Mouse (Mus musculus): Measurements from ENCODE around the gene Clasp1. TPM values are rescaled to one million over a fixed set of nuclear protein-coding genes. Genes with fewer than 3 reads are reported as not detected.

The Clasp1 gene
- total and polyA plus RNA-seq, 2 experiments from 2014 or later, result 63.2 to 126 TPM

DNA sequence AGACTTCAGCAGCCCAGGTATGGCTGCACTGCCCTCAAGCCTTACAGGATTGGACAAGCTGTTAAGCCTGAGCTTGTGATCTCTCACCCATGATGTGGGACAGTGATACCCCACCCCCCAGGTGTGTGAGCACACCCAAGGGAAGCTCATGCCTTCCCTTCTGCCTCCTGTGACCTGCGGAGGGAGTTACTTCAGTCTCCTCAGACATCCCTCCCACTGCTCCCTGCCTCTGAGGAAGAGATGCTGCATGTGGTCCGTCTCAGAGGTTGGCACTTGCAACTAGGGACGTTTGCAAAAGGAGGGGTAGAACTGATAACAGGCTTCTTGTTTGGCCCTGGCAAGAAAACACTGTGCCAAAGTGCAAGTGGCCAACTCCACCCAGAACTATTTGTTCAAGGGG is 234.0 kb downstream of the Clasp1 start:
- DNase-seq (ENCODE audit: low spot score) (no peak), ATAC-seq (no peak)
- H3K27me3 ChIP-seq (ENCODE audit: insufficient read depth, low read length), result no peaks in the 10 kb centered on the region
- no peaks in the 10 kb centered on the region for H3K9me3 ChIP-seq (ENCODE audit: low read length)
- no peak overlapping the region for H3K9ac ChIP-seq (replicated peaks; ENCODE audit: low read length)
- WGBS, result 54% methylated on average over 3 of the region's 3 CpGs
- no peak overlapping the region for H3K4me2 ChIP-seq (ENCODE audit: low read depth, low read length)
- H3K36me3 ChIP-seq (ENCODE audit: insufficient read depth, low read length), result no peaks in the 10 kb centered on the region
- H3K4me1 ChIP-seq (ENCODE audit: insufficient read depth, low read length), result no peaks in the 10 kb centered on the region
- no peak for TF ChIP-seq CTCF (IDR thresholded peaks at IDR 0.05; ENCODE audit: low read depth)
- H3K27ac ChIP-seq, result no peak overlapping the region
- no peak overlapping the region for H3K4me3 ChIP-seq (ENCODE audit: low read length)

DNA sequence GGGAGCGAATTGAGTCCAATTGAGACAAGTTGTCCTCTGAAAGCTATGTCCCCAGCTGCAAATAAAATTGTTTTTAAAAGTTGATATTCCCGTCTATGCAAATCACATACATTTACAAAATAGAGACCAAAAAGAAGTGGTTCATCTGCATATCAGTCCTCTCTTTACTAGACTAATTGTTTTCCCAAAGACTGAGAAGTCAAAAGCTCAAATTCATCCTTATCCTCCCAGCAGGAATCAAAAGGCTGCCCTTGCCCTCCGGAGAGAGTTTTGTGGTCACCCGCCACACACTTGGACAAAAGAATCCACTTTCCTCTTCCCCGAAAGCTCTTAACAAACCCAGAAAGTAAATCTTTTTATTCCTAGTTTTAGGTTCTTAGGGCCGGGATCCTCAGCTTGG is 236.6 kb downstream of the Clasp1 start:
- Histone ChIP-seq H3K36me3 (ENCODE audit: insufficient read depth, low read length) (no peaks in the 10 kb centered on the region), H3K4me1 (ENCODE audit: insufficient read depth, low read length) (peaks cover 3% of the 10 kb centered on the region; the same call in 1 of the 2 replicates), H3K4me2 (ENCODE audit: low read depth, low read length) (no peak overlapping the region), H3K27me3 (ENCODE audit: insufficient read depth, low read length) (no peaks in the 10 kb centered on the region), H3K27ac (no peak overlapping the region), H3K4me3 (ENCODE audit: low read length) (no peak overlapping the region), H3K9ac (replicated peaks; ENCODE audit: low read length) (no peak overlapping the region), H3K9me3 (ENCODE audit: low read length) (no peaks in the 10 kb centered on the region)
- 34% methylated on average over 6 of the region's 6 CpGs for WGBS
- DNase-seq (ENCODE audit: low spot score) (no peak), ATAC-seq (no peak)
- no peak for TF ChIP-seq CTCF (IDR thresholded peaks at IDR 0.05; ENCODE audit: low read depth)

DNA sequence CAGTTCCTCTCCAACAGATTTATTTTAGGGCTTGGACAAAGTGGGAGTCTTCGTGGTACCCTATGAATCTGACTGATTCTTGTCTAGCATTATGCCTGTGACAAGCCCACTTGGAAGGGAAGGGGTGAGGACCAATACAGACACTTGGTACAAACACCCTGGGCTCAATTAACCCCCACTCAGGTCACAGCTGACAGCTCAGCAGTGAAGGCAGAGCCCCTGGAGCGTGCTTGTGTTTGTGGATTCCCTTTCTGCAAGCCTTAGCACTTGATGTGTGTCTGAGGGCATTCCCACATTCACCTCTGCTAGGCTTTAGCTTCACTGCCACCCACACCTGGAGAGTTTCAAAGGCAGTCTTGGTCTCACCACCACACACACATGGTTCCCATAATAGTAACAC is 237.1 kb downstream of the Clasp1 start:
- peaks cover 3% of the 10 kb centered on the region; the same call in 1 of the 2 replicates for H3K4me1 ChIP-seq (ENCODE audit: insufficient read depth, low read length)
- H3K27ac ChIP-seq, result no peak overlapping the region
- no peaks in the 10 kb centered on the region for H3K27me3 ChIP-seq (ENCODE audit: insufficient read depth, low read length)
- DNase-seq (ENCODE audit: low spot score) (no peak), ATAC-seq (no peak)
- no peak overlapping the region for H3K4me3 ChIP-seq (ENCODE audit: low read length)
- H3K4me2 ChIP-seq (ENCODE audit: low read depth, low read length), result no peak overlapping the region
- H3K9ac ChIP-seq (replicated peaks; ENCODE audit: low read length), result no peak overlapping the region
- no peaks in the 10 kb centered on the region for H3K9me3 ChIP-seq (ENCODE audit: low read length)
- no peak for TF ChIP-seq CTCF (IDR thresholded peaks at IDR 0.05; ENCODE audit: low read depth)
- WGBS, result 46% methylated on average over 2 of the region's 2 CpGs
- no peaks in the 10 kb centered on the region for H3K36me3 ChIP-seq (ENCODE audit: insufficient read depth, low read length)

DNA sequence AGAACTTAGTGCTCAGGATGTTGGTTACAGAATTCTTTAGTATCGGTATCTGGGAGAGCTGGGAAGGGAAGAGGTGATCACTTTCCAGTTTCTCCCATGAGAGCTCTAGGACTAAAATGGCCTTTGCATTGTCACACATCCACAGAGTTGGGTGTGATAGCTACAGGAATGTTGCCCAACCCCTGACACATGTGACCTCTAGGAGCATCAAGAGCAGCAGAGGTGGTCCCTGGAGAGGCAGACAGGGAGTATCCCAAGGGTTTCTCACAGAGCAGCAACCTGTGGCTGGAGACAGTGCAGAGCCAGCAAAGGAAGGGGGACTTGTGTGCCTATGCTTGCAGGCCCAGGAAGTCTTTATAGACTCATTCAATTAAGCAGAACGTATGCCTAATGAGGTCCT is 237.6 kb downstream of the Clasp1 start:
- Histone ChIP-seq H3K9me3 (ENCODE audit: low read length) (no peaks in the 10 kb centered on the region), H3K9ac (replicated peaks; ENCODE audit: low read length) (no peak overlapping the region), H3K4me3 (ENCODE audit: low read length) (no peak overlapping the region), H3K36me3 (ENCODE audit: insufficient read depth, low read length) (no peaks in the 10 kb centered on the region), H3K27ac (no peak overlapping the region), H3K4me1 (ENCODE audit: insufficient read depth, low read length) (peaks cover 3% of the 10 kb centered on the region; the same call in 1 of the 2 replicates), H3K27me3 (ENCODE audit: insufficient read depth, low read length) (no peaks in the 10 kb centered on the region), H3K4me2 (ENCODE audit: low read depth, low read length) (no peak overlapping the region)
- no peak for TF ChIP-seq CTCF (IDR thresholded peaks at IDR 0.05; ENCODE audit: low read depth)
- DNase-seq (ENCODE audit: low spot score) (no peak), ATAC-seq (no peak)
- 80% methylated on average over 2 of the region's 2 CpGs for WGBS

DNA sequence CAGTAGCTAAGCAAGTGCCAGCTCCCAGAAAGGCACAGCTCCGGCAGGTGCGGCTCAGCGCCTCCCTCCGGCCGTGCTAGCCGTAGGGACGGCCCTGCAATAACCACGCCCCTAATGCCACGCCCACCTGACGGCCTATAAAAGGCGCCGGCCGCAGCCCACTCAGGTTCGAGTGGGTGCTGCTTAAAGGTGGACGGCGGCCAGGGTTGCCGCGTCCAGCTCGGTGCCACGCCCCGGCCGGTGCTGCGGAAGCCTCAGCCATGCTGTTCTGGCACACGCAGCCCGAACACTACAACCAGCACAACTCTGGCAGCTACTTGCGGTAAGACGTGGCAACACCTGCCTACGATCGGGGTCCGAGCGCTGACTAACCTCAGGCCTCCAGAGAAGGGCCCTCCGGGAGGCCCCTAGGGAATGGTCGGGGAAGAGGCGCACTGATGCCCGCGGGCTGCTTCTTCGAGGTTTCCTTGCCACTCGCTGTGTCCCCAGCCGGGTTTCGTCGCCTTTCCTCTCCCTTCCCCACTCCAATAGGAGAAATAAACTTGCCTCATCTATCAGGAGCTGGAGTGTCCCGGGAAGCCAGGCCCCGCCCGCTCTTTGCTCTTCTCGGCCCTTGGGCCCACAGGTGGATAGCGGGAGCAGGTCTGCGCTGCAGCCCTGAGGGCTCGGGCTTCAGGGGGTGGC is 239.1 kb downstream of the Clasp1 start, which contains the start of gene Tfcp2l1:
TSS of gene Tfcp2l1 (plus strand) at position 165 of the 684 bp plus-strand sequence.
- Histone ChIP-seq H3K27me3 (ENCODE audit: insufficient read depth, low read length) (no peaks in the 10 kb centered on the region), H3K27ac (no peak within 1 kb of the TSS), H3K9ac (replicated peaks; ENCODE audit: low read length) (peak within 1 kb of the TSS; percentile 51), H3K9me3 (ENCODE audit: low read length) (no peaks in the 10 kb centered on the region), H3K4me3 (ENCODE audit: low read length) (peak within 1 kb of the TSS; percentile 56), H3K36me3 (ENCODE audit: insufficient read depth, low read length) (no peaks in the 10 kb centered on the region), H3K4me1 (ENCODE audit: insufficient read depth, low read length) (peaks cover 3% of the 10 kb centered on the region; the same call in 1 of the 2 replicates), H3K4me2 (ENCODE audit: low read depth, low read length) (peak within 1 kb of the TSS; percentile 99)
- peak; percentile 88 for ATAC-seq
- WGBS, result under 1% methylated on average over 48 of the region's 48 CpGs
- TF ChIP-seq CTCF (IDR thresholded peaks at IDR 0.05; ENCODE audit: low read depth), result peak; percentile 41
- peak; percentile 78 for DNase-seq (ENCODE audit: low spot score)

DNA sequence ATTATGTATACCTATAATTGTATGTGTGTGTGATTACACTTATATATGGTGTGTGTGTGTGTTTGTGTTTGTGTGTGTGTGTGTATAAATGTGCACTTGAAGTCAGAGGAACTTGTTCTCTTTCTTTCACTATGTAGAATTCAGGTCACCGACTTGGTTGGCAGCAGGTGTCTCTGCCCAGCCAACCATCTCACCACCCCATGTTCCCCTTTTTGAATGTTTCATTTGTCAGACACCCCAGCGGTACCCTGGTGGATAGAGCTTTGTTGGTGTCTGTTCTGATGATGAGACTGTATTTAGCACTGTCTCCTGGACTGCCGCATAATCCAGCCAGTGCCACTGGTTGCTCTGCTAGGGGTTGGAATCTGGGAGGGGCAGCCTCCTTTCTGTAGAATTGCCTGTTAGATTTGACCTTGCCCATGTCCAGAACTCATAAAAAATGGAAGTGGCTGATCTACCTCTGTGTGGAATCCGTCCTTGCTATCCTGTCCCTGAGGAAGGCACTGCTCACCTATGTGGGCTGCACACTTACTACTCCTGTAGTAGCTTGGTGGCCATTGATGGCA is 244.6 kb downstream of the Clasp1 start:
- DNase-seq (ENCODE audit: low spot score) (no peak), ATAC-seq (no peak)
- H3K4me2 ChIP-seq (ENCODE audit: low read depth, low read length), result no peak overlapping the region
- no peaks in the 10 kb centered on the region for H3K9me3 ChIP-seq (ENCODE audit: low read length)
- H3K36me3 ChIP-seq (ENCODE audit: insufficient read depth, low read length), result no peaks in the 10 kb centered on the region
- TF ChIP-seq CTCF (IDR thresholded peaks at IDR 0.05; ENCODE audit: low read depth), result no peak
- H3K27ac ChIP-seq, result no peak overlapping the region
- no peaks in the 10 kb centered on the region for H3K4me1 ChIP-seq (ENCODE audit: insufficient read depth, low read length)
- WGBS, result 80% methylated on average over 4 of the region's 4 CpGs
- no peak overlapping the region for H3K9ac ChIP-seq (replicated peaks; ENCODE audit: low read length)
- H3K4me3 ChIP-seq (ENCODE audit: low read length), result no peak overlapping the region
- H3K27me3 ChIP-seq (ENCODE audit: insufficient read depth, low read length), result no peaks in the 10 kb centered on the region
